ENCODE assay signal across 13 mouse cellular contexts in genomic region chr3:89622825-89623224, GRCm38 (mm10).
A peak's percentile ranks its signal among the peaks of the same experiment; 100 is the strongest.
DNase-seq lines count a peak whose midpoint lies in the region; ATAC-seq lines count a peak whose summit lies in the region.
"Had no signal": no experiment of that assay in that cellular context is flagged by ENCODE, and none has a peak within 500 bp of the region (broad histone marks: within the 10 kb centered on the region; RNA-seq: fewer than 3 reads in every experiment).

No protein-coding gene starts in this region.

- intact Hi-C loops in heart, postnatal 14 days (cut with DNase I), result no loop called here

- H3K4me3 ChIP-seq in forebrain, embryonic 12.5 days (replicated peaks), result no peak overlapping the region
- no peak overlapping the region for H3K4me3 ChIP-seq in hindbrain, embryonic 14.5 days (replicated peaks; ENCODE audit: low read length)
- no peak overlapping the region for H3K4me3 ChIP-seq in midbrain, embryonic 16.5 days (ENCODE audit: low read depth, low read length)

- peaks cover 48% of the 10 kb centered on the region for H3K4me1 ChIP-seq in forebrain, embryonic 12.5 days
- H3K4me1 ChIP-seq in hindbrain, embryonic 14.5 days (replicated peaks; ENCODE audit: control insufficient read depth, insufficient read depth, low read length), result peaks cover 33% of the 10 kb centered on the region
- peaks cover 40% of the 10 kb centered on the region for H3K4me1 ChIP-seq in midbrain, embryonic 16.5 days (ENCODE audit: control insufficient read depth, insufficient read depth, low read length)

- no peaks in the 10 kb centered on the region for H3K27me3 ChIP-seq in forebrain, embryonic 12.5 days
- H3K27me3 ChIP-seq in hindbrain, embryonic 14.5 days (ENCODE audit: control insufficient read depth, insufficient read depth, low read length), result no peaks in the 10 kb centered on the region
- no peaks in the 10 kb centered on the region for H3K27me3 ChIP-seq in midbrain, embryonic 16.5 days (ENCODE audit: control insufficient read depth, insufficient read depth, low read depth, low read length)

- no peaks in the 10 kb centered on the region for H3K36me3 ChIP-seq in forebrain, embryonic 12.5 days (replicated peaks)
- no peaks in the 10 kb centered on the region for H3K36me3 ChIP-seq in hindbrain, embryonic 14.5 days (replicated peaks; ENCODE audit: control insufficient read depth, insufficient read depth)
- no peaks in the 10 kb centered on the region for H3K36me3 ChIP-seq in midbrain, embryonic 16.5 days (ENCODE audit: control insufficient read depth, insufficient read depth, low read length)

- peak; percentile 53; the same call in 1 of the 2 replicates for ATAC-seq in forebrain, embryonic 12.5 days (ENCODE audit: low FRiP score)
- peak; percentile 76 for ATAC-seq in hindbrain, embryonic 14.5 days (ENCODE audit: low FRiP score)
- peak; percentile 60; the same call in 1 of the 2 replicates for ATAC-seq in midbrain, embryonic 16.5 days
- ATAC-seq: intestine, embryonic 16.5 days had no signal

- H3K4me2 ChIP-seq in forebrain, embryonic 12.5 days, result no peak overlapping the region; the same call in 1 of the 2 replicates
- H3K4me2 ChIP-seq in hindbrain, embryonic 14.5 days (replicated peaks), result no peak overlapping the region
- no peak overlapping the region for H3K4me2 ChIP-seq in midbrain, embryonic 16.5 days (ENCODE audit: low read length)

- H3K27ac ChIP-seq in forebrain, embryonic 12.5 days, result peak overlapping the region; percentile 10; the same call in 1 of the 2 replicates
- peak overlapping the region; percentile 61 for H3K27ac ChIP-seq in hindbrain, embryonic 14.5 days
- H3K27ac ChIP-seq in midbrain, embryonic 16.5 days (ENCODE audit: low read length), result peak overlapping the region; percentile 69
- H3K27ac ChIP-seq: liver, embryonic 14.5 days had no signal

- WGBS in forebrain, embryonic 12.5 days, result 1% methylated on average over 6 of the region's 6 CpGs
- WGBS in hindbrain, embryonic 14.5 days, result 1% methylated on average over 6 of the region's 6 CpGs
- 4% methylated on average over 6 of the region's 6 CpGs for WGBS in midbrain, embryonic 16.5 days

- H3K9ac ChIP-seq in forebrain, embryonic 12.5 days, result no peak overlapping the region
- no peak overlapping the region for H3K9ac ChIP-seq in hindbrain, embryonic 14.5 days
- no peak overlapping the region for H3K9ac ChIP-seq in midbrain, embryonic 16.5 days (ENCODE audit: low read depth, low read length)
- H3K9ac ChIP-seq: liver, embryonic 14.5 days had no signal

- DNase-seq in embryo, embryonic 10.5 days (ENCODE audit: low spot score), result peak; percentile 54
- no peak for DNase-seq in hindbrain, embryonic 14.5 days (ENCODE audit: low spot score)
- no peak for DNase-seq in thymus, postnatal 14 days
- no peak for DNase-seq in heart, postnatal 14 days
- no peak for DNase-seq in thymus, postnatal 25 days
- DNase-seq: adrenal gland, postnatal 14 days; cerebellum, postnatal 36 days; layer of hippocampus, postnatal 36 days; lung, postnatal 36 days had no signal

- H3K9me3 ChIP-seq in forebrain, embryonic 12.5 days, result no peaks in the 10 kb centered on the region
- H3K9me3 ChIP-seq in hindbrain, embryonic 14.5 days (ENCODE audit: control insufficient read depth, low read length), result no peaks in the 10 kb centered on the region
- H3K9me3 ChIP-seq in midbrain, embryonic 16.5 days (replicated peaks; ENCODE audit: control insufficient read depth, low read length, poor library complexity, severe bottlenecking), result no peaks in the 10 kb centered on the region

Comparison
In these comparisons a context has a peak if more than half of its experiments do, and no peak if none do; other contexts are left out.
1. H3K27ac ChIP-seq: peak in every context shown above with its lines; median percentile 69 in midbrain, embryonic 16.5 days; 61 in hindbrain, embryonic 14.5 days; 10 in forebrain, embryonic 12.5 days.